13 mouse cellular contexts compared by ENCODE assay signal in the genomic region with DNA sequence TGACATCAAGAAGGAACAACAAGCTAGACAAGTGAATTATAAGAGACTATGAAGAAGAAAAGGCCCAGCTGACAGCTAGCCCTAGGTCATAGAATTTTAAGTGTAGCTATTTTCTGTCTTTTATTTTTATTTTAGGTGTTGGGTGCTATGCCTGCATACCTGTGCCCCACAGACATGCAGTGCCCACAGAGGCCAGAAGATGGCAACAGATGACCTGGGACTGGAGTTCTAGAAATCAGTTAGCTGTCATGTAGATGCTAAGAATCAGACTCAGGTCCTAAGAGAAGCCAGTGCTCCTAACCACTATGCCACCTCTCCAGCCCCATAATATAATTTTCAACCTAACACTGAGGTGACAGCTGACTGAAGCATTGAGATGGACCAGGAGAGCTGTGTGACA.
A peak's percentile ranks its signal among the peaks of the same experiment; 100 is the strongest.
DNase-seq lines count a peak whose midpoint lies in the region; ATAC-seq and TF ChIP-seq lines count a peak whose summit lies in the region.
"Had no signal": no experiment of that assay in that cellular context is flagged by ENCODE, and none has a peak within 500 bp of the region (broad histone marks: within the 10 kb centered on the region; RNA-seq: fewer than 3 reads in every experiment).

No protein-coding gene starts in this region.

- no peaks in the 10 kb centered on the region for H3K27me3 ChIP-seq in kidney, postnatal 0 days (ENCODE audit: insufficient read depth, low read length)
- H3K27me3 ChIP-seq: embryonic facial prominence, embryonic 13.5 days; liver, embryonic 15.5 days had no signal

- intact Hi-C loops in left cerebral cortex, postnatal 14 days (cut with DNase I) = no loop called here

- H3K4me2 ChIP-seq in kidney, postnatal 0 days (ENCODE audit: low read length) = no peak overlapping the region
- H3K4me2 ChIP-seq: embryonic facial prominence, embryonic 13.5 days; liver, embryonic 15.5 days had no signal

- no peak overlapping the region for H3K27ac ChIP-seq in kidney, postnatal 0 days
- H3K27ac ChIP-seq: embryonic facial prominence, embryonic 13.5 days; liver, embryonic 15.5 days had no signal

- no peak for ATAC-seq in CD4-positive, CD25-positive, alpha-beta regulatory T cell, adult 4 months
- ATAC-seq in kidney, postnatal 0 days (replicated peaks; ENCODE audit: low FRiP score, low read depth) = no peak

- no peaks in the 10 kb centered on the region for H3K9me3 ChIP-seq in kidney, postnatal 0 days (replicated peaks; ENCODE audit: low read length)
- H3K9me3 ChIP-seq: embryonic facial prominence, embryonic 13.5 days; liver, embryonic 15.5 days had no signal

- H3K36me3 ChIP-seq in kidney, postnatal 0 days (ENCODE audit: insufficient read depth, low read length) = no peaks in the 10 kb centered on the region
- H3K36me3 ChIP-seq: embryonic facial prominence, embryonic 13.5 days; liver, embryonic 15.5 days had no signal

- H3K9ac ChIP-seq in kidney, postnatal 0 days (ENCODE audit: low read depth, low read length) = no peak overlapping the region
- H3K9ac ChIP-seq: embryonic facial prominence, embryonic 13.5 days; liver, embryonic 15.5 days had no signal

- peak; percentile 2 for DNase-seq in CD4-positive, CD25-positive, alpha-beta regulatory T cell, adult 2 months (ENCODE audit: low read depth, low spot score)
- DNase-seq in kidney, postnatal 0 days (ENCODE audit: low spot score) = no peak
- no peak for DNase-seq in kidney, postnatal 14 days
- peak; percentile 7 for DNase-seq in 416B (ENCODE audit: low read depth)
- DNase-seq in R1 (ENCODE audit: low read depth, low spot score) = peak; percentile 34
- DNase-seq in cerebellum, adult 11 months = no peak
- no peak for DNase-seq in left cerebral cortex, postnatal 14 days (ENCODE audit: low spot score in 2 of 2)
- DNase-seq: heart, adult 11 months; retina, postnatal 1 day; thymus, postnatal 36 days had no signal

- no peaks in the 10 kb centered on the region for H3K4me1 ChIP-seq in kidney, postnatal 0 days (replicated peaks; ENCODE audit: insufficient read depth, low read length)
- H3K4me1 ChIP-seq: embryonic facial prominence, embryonic 13.5 days; liver, embryonic 15.5 days had no signal

- peak; percentile 44 for TF ChIP-seq CTCF in kidney, postnatal 0 days (IDR thresholded peaks at IDR 0.05; ENCODE audit: low read depth)

- H3K4me3 ChIP-seq in kidney, postnatal 0 days (replicated peaks; ENCODE audit: low read depth, low read length) = no peak overlapping the region
- H3K4me3 ChIP-seq: embryonic facial prominence, embryonic 13.5 days; liver, embryonic 15.5 days had no signal

Comparison
In these comparisons a context has a peak if more than half of its experiments do, and no peak if none do; other contexts are left out.
1. DNase-seq: peak in CD4-positive, CD25-positive, alpha-beta regulatory T cell, adult 2 months (single experiment), 416B (single experiment) and R1 (single experiment); none in kidney, postnatal 0 days (single experiment), kidney, postnatal 14 days (single experiment), cerebellum, adult 11 months (single experiment) and left cerebral cortex, postnatal 14 days (0 of 2).